Mouse (Mus musculus): ENCODE measurements at regions not wholly inside any gene's neighbourhood (a gene's known extent, or its start where the extent isn't known, plus 50 kb on each side); places are given as distances from the start of the nearest gene placed in this dataset.
A peak's percentile ranks its signal among the peaks of the same experiment; 100 is the strongest.

GRCm38 (mm10) chr8:10856996-10857720, 151.1 kb downstream of the Irs2 start:
- Histone ChIP-seq H3K4me1 (peaks cover 29% of the 10 kb centered on the region), H3K27ac (no peak overlapping the region), H3K4me3 (no peak overlapping the region), H3K27me3 (ENCODE audit: poor library complexity, severe bottlenecking) (peaks cover 6% of the 10 kb centered on the region), H3K9me3 (no peaks in the 10 kb centered on the region), H3K36me3 (replicated peaks) (no peaks in the 10 kb centered on the region)
- 69% methylated on average over 15 of the region's 15 CpGs for WGBS
- DNase-seq (ENCODE audit: extremely low spot score, low spot score): no peak

DNA sequence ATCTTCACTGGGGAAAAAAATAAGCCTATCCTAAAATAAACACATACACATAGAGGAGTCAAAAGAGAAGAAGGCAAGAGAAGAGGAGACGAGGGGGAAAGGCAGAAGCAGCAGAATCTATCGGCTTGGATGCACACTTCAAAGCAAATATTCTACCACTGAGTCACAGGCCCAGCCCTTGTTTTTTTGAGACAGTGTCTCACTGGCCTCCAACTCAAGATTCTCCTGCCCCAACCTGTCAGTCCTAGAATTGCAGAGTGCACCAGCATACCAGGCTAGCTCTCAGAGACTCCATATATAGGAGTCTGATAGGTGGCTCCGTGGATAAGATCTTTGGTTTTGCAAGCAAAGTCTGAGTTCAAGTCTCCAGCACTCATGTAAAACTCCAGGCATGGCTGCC, 152.6 kb downstream of the Irs2 start:
- WGBS: 90% methylated on average over 3 of the region's 3 CpGs
- H3K9me3 ChIP-seq: no peaks in the 10 kb centered on the region
- peak overlapping the region; percentile 30; the same call in 1 of the 2 replicates for H3K27ac ChIP-seq
- no peaks in the 10 kb centered on the region for H3K36me3 ChIP-seq (replicated peaks)
- peaks cover 29% of the 10 kb centered on the region for H3K4me1 ChIP-seq
- H3K4me3 ChIP-seq: no peak overlapping the region
- 0 out of 2 replicates have a peak, but pooled peaks cover 6% of the 10 kb centered on the region for H3K27me3 ChIP-seq (ENCODE audit: poor library complexity, severe bottlenecking)
- no peak for DNase-seq (ENCODE audit: extremely low spot score, low spot score)

GRCm38 (mm10) chr8:10855131-10855530, 153.1 kb downstream of the Irs2 start:
- no peak overlapping the region for H3K4me3 ChIP-seq
- H3K27me3 ChIP-seq (ENCODE audit: poor library complexity, severe bottlenecking): 0 out of 2 replicates have a peak, but pooled peaks cover 6% of the 10 kb centered on the region
- no peak for DNase-seq (ENCODE audit: extremely low spot score, low spot score)
- H3K9me3 ChIP-seq: no peaks in the 10 kb centered on the region
- H3K36me3 ChIP-seq (replicated peaks): no peaks in the 10 kb centered on the region
- H3K4me1 ChIP-seq: peaks cover 29% of the 10 kb centered on the region
- no peak overlapping the region for H3K27ac ChIP-seq
- WGBS: 82% methylated on average over 4 of the region's 4 CpGs

- Histone ChIP-seq H3K36me3 (replicated peaks) (no peaks in the 10 kb centered on the region), H3K9me3 (no peaks in the 10 kb centered on the region), H3K27ac (0 out of 2 replicates have a peak overlapping the region, but pooled peaks have one; percentile 40), H3K4me3 (no peak overlapping the region), H3K4me1 (peaks cover 29% of the 10 kb centered on the region), H3K27me3 (ENCODE audit: poor library complexity, severe bottlenecking) (0 out of 2 replicates have a peak, but pooled peaks cover 6% of the 10 kb centered on the region)
- 58% methylated on average over 6 of the region's 6 CpGs for WGBS
- no peak for DNase-seq (ENCODE audit: extremely low spot score, low spot score)
These were observed 153.7 kb downstream of the Irs2 start for GRCm38 (mm10) chr8:10854600-10854999.

GRCm38 (mm10) chr8:10853901-10854300, 154.4 kb downstream of the Irs2 start:
- 85% methylated on average over 5 of the region's 5 CpGs for WGBS
- H3K36me3 ChIP-seq (replicated peaks): no peaks in the 10 kb centered on the region
- H3K9me3 ChIP-seq: no peaks in the 10 kb centered on the region
- H3K4me3 ChIP-seq: no peak overlapping the region
- no peak for DNase-seq (ENCODE audit: extremely low spot score, low spot score)
- peak overlapping the region; percentile 40; the same call in 1 of the 2 replicates for H3K27ac ChIP-seq
- 0 out of 2 replicates have a peak, but pooled peaks cover 6% of the 10 kb centered on the region for H3K27me3 ChIP-seq (ENCODE audit: poor library complexity, severe bottlenecking)
- peaks cover 29% of the 10 kb centered on the region for H3K4me1 ChIP-seq

DNA sequence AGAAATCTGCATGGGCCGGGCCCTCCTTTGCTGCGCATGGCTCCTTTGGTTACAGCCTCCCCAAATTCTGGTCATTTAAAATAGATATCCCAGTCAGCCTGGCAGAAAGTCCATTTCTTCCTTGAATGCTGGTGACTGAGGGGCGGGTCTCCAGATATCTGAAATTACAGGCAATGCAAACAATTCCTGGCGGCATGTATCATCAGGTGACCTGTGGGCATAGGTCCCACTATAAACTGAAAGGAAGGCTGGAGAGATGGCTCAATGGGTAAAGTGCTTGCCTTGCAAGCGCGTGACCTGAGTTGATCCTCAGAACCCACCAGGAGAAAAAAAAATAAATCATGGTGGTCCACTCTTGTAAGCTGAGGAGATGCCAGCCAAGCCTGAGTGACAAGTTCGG, 158.3 kb downstream of the Irs2 start:
- 92% methylated on average over 7 of the region's 7 CpGs for whole genome bisulfite sequencing
- Histone ChIP-seq H3K27ac (no peak overlapping the region), H3K4me1 (peaks cover 9% of the 10 kb centered on the region), H3K9me3 (no peaks in the 10 kb centered on the region), H3K4me3 (no peak overlapping the region), H3K27me3 (ENCODE audit: poor library complexity, severe bottlenecking) (no peaks in the 10 kb centered on the region), H3K36me3 (replicated peaks) (no peaks in the 10 kb centered on the region)
- DNase-seq (ENCODE audit: extremely low spot score, low spot score): no peak

- Histone ChIP-seq H3K27me3 (ENCODE audit: poor library complexity, severe bottlenecking) (peaks cover 6% of the 10 kb centered on the region; the same call in 1 of the 2 replicates), H3K4me3 (no peak overlapping the region), H3K4me1 (no peaks in the 10 kb centered on the region), H3K27ac (no peak overlapping the region), H3K36me3 (replicated peaks) (no peaks in the 10 kb centered on the region), H3K9me3 (no peaks in the 10 kb centered on the region)
- DNase-seq (ENCODE audit: extremely low spot score, low spot score): no peak
- WGBS: 69% methylated on average over 6 of the region's 6 CpGs
These were observed 162.7 kb downstream of the Irs2 start for GRCm38 (mm10) chr8:10845607-10846006.

DNA sequence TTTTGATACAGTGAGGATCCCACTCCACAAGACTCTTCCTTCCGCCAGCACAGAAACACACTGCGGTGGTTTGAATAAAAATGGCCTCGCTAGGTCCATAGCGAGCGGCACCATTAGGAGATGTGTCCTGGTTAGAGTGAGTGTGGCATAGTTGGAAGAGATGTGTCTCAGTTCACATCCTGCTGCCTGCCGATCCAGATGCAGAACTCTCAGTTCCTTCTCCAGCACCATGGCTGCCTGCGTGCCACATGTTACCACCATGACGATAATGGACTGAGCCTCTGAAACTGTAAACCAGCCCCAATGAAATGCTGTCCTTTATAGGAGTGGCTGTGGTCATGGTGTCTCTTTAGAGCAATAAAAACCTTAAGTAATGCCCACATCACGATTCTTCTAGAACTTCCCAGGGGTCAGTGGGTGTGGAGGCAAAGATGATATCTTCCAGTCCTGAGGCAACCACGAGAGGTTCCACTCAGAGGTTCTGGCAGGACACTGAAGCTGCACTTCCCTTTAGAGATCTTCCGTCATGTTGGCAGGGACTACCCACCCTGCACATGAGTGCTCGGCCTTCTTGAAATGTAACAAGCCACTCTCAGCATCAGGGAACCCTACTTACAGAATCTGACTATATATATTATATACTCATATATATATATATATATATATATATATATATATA, 167.3 kb downstream of the Irs2 start:
- H3K27me3 ChIP-seq (ENCODE audit: poor library complexity, severe bottlenecking): peaks cover 31% of the 10 kb centered on the region
- no peak overlapping the region for H3K27ac ChIP-seq
- 95% methylated on average over 12 of the region's 12 CpGs for WGBS
- H3K4me1 ChIP-seq: peaks cover 19% of the 10 kb centered on the region
- no peaks in the 10 kb centered on the region for H3K36me3 ChIP-seq (replicated peaks)
- H3K9me3 ChIP-seq: no peaks in the 10 kb centered on the region
- no peak for DNase-seq (ENCODE audit: extremely low spot score, low spot score)
- H3K4me3 ChIP-seq: no peak overlapping the region

GRCm38 (mm10) chr8:10840044-10840443, 168.2 kb downstream of the Irs2 start:
- Histone ChIP-seq H3K4me1 (peaks cover 25% of the 10 kb centered on the region), H3K27ac (no peak overlapping the region), H3K9me3 (no peaks in the 10 kb centered on the region), H3K4me3 (no peak overlapping the region), H3K36me3 (replicated peaks) (no peaks in the 10 kb centered on the region), H3K27me3 (ENCODE audit: poor library complexity, severe bottlenecking) (peaks cover 32% of the 10 kb centered on the region)
- WGBS: 94% methylated on average over 1 of the region's 1 CpGs
- DNase-seq (ENCODE audit: extremely low spot score, low spot score): no peak

GRCm38 (mm10) chr8:10835054-10835453, 173.2 kb downstream of the Irs2 start:
- no peak for DNase-seq (ENCODE audit: extremely low spot score, low spot score)
- Histone ChIP-seq H3K4me3 (no peak overlapping the region), H3K36me3 (replicated peaks) (no peaks in the 10 kb centered on the region), H3K4me1 (peaks cover 34% of the 10 kb centered on the region), H3K27me3 (ENCODE audit: poor library complexity, severe bottlenecking) (peaks cover 26% of the 10 kb centered on the region), H3K27ac (no peak overlapping the region), H3K9me3 (no peaks in the 10 kb centered on the region)
- 91% methylated on average over 6 of the region's 6 CpGs for WGBS

DNA sequence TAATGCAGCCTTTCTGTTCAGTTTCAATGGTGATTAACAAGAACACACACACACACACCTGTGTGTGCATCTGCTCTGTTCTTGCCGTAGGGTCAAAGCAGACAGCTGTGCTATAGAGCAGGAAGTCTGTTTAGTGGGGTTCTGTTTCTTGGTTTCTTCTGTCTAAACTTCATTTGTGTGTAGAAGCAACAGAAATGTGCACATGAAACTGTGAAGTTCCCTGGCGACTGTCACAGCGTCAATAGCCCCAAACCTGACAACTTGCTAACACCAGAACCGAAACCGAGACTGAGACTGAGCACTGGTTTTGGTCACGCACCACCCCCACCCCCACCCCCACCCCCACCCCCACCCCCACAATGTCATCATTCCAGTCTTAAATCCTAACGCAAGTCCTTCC, 176.4 kb downstream of the Irs2 start:
- H3K36me3 ChIP-seq (replicated peaks): no peaks in the 10 kb centered on the region
- peaks cover 23% of the 10 kb centered on the region; the same call in 1 of the 2 replicates for H3K27me3 ChIP-seq (ENCODE audit: poor library complexity, severe bottlenecking)
- DNase-seq (ENCODE audit: extremely low spot score, low spot score): no peak
- peaks cover 29% of the 10 kb centered on the region for H3K4me1 ChIP-seq
- H3K9me3 ChIP-seq: no peaks in the 10 kb centered on the region
- WGBS: 89% methylated on average over 7 of the region's 7 CpGs
- no peak overlapping the region for H3K4me3 ChIP-seq
- no peak overlapping the region for H3K27ac ChIP-seq

GRCm38 (mm10) chr8:10831277-10831676, 177.0 kb downstream of the Irs2 start:
- WGBS: 84% methylated on average over 6 of the region's 6 CpGs
- no peaks in the 10 kb centered on the region for H3K36me3 ChIP-seq (replicated peaks)
- no peak overlapping the region for H3K4me3 ChIP-seq
- peaks cover 18% of the 10 kb centered on the region; the same call in 1 of the 2 replicates for H3K27me3 ChIP-seq (ENCODE audit: poor library complexity, severe bottlenecking)
- DNase-seq (ENCODE audit: extremely low spot score, low spot score): no peak
- H3K4me1 ChIP-seq: peaks cover 23% of the 10 kb centered on the region
- H3K27ac ChIP-seq: no peak overlapping the region
- no peaks in the 10 kb centered on the region for H3K9me3 ChIP-seq

GRCm38 (mm10) chr8:10830835-10831234, 177.4 kb downstream of the Irs2 start:
- H3K36me3 ChIP-seq (replicated peaks): no peaks in the 10 kb centered on the region
- H3K4me3 ChIP-seq: no peak overlapping the region
- H3K27me3 ChIP-seq (ENCODE audit: poor library complexity, severe bottlenecking): peaks cover 14% of the 10 kb centered on the region; the same call in 1 of the 2 replicates
- no peaks in the 10 kb centered on the region for H3K9me3 ChIP-seq
- 95% methylated on average over 10 of the region's 10 CpGs for WGBS
- H3K4me1 ChIP-seq: peaks cover 22% of the 10 kb centered on the region
- no peak for DNase-seq (ENCODE audit: extremely low spot score, low spot score)
- no peak overlapping the region for H3K27ac ChIP-seq
